Mouse (Mus musculus) adrenal gland, postnatal 14 days (tissue): Measurements from ENCODE around the gene Kel. TPM values are rescaled to one million over a fixed set of nuclear protein-coding genes. Genes with fewer than 3 reads are reported as not detected.

Source experiments
- DNase-seq: peaks from one replicate; pipeline ENCODE4 v3.0.0; 2021; ENCODE audit warnings: mixed read lengths
- total RNA-seq: library from RNA; stranded (reverse); gene quantifications from 2 replicates; pipeline ENCODE4 v1.2.3, GENCODE M21; 2021

The Kel gene
- total RNA-seq, 1 experiment from 2014 or later = 8.0 TPM

GRCm38 (mm10) chr6:41646220-41646619, 57.9 kb downstream of the Kel start:
- DNase-seq = no peak

GRCm38 (mm10) chr6:41643227-41643626, 60.9 kb downstream of the Kel start:
- no peak for DNase-seq

GRCm38 (mm10) chr6:41642765-41643164, 61.4 kb downstream of the Kel start:
- no peak for DNase-seq

GRCm38 (mm10) chr6:41641173-41641866, 62.8 kb downstream of the Kel start:
- no peak for DNase-seq

GRCm38 (mm10) chr6:41640449-41640848, 63.7 kb downstream of the Kel start:
- no peak for DNase-seq

GRCm38 (mm10) chr6:41637927-41638506, 66.1 kb downstream of the Kel start:
- no peak for DNase-seq

- no peak for DNase-seq
These were observed 66.7 kb downstream of the Kel start for GRCm38 (mm10) chr6:41637393-41637792.

Other genes starting within 250 kb of the Kel start
- gene Prss1, start 245.4 kb downstream of the Kel start, total RNA-seq = not detected in 2 replicates
- 0.44 TPM in 1 of 2 replicates, not detected in the other for gene Prss2, start 182.6 kb downstream of the Kel start, total RNA-seq
- gene Ephb6, start 98.9 kb downstream of the Kel start, total RNA-seq = 13.5 and 15.7 TPM in 2 replicates
- gene Trpv6, start 67.9 kb downstream of the Kel start, total RNA-seq = not detected in 2 replicates
- not detected in 2 replicates for gene Trpv5, start 23.6 kb downstream of the Kel start, total RNA-seq
- not detected in 2 replicates for gene Llcfc1, start 19.9 kb downstream of the Kel start, total RNA-seq
- not detected in 2 replicates for gene Olfr459, start 70.8 kb upstream of the Kel start, total RNA-seq
- not detected in 2 replicates for gene Pip, start 143.2 kb upstream of the Kel start, total RNA-seq
- not detected in 2 replicates for gene Sval2, start 148.7 kb upstream of the Kel start, total RNA-seq
- gene Sval1, start 247.3 kb upstream of the Kel start, total RNA-seq = not detected in 2 replicates